8 mouse cellular contexts compared by ENCODE assay signal in genomic region chr7:30394379-30394778, GRCm38 (mm10). TPM values are rescaled to one million over a fixed set of nuclear protein-coding genes. Genes with fewer than 3 reads are reported as not detected.
DNase-seq lines count a peak whose midpoint lies in the region; TF ChIP-seq lines count a peak whose summit lies in the region.

No protein-coding gene starts in this region.

- peaks cover 4% of the 10 kb centered on the region; the same call in 1 of the 2 replicates for H3K4me1 ChIP-seq in lung, adult 2 months (ENCODE audit: control insufficient read depth, insufficient read depth, low read length)

- intact Hi-C loops in left cerebral cortex, adult 2 months (cut with DNase I), result no loop called here
- intact Hi-C loops in left cerebral cortex, postnatal 36 days (cut with DNase I), result no loop called here

- WGBS in lung, adult 2 months, result 17% methylated on average over 11 of the region's 11 CpGs

- no peak overlapping the region for H3K4me3 ChIP-seq in left cerebral cortex, adult 2 months
- peak overlapping the region; percentile 21 for H3K4me3 ChIP-seq in lung, adult 2 months (replicated peaks; ENCODE audit: extremely low read depth, low read depth, low read length)

- DNase-seq in left cerebral cortex, adult 2 months (ENCODE audit: extremely low spot score in 1 of 2, low spot score in 2 of 2), result no peak
- no peak for DNase-seq in left cerebral cortex, adult 8-10 months (ENCODE audit: low spot score in 2 of 2)
- peak; percentile 14 for DNase-seq in brain, embryonic 14.5 days (ENCODE audit: low read depth)
- peak; percentile 26 for DNase-seq in heart, postnatal 4 days
- DNase-seq in lung, adult 2 months, result no peak
- peak; percentile 64 to 74 for DNase-seq in spleen, postnatal 4 days (ENCODE audit: low spot score in 2 of 2)
- no peak for DNase-seq in right cerebral cortex, postnatal 4 days
- no peak for DNase-seq in left cerebral cortex, postnatal 36 days (ENCODE audit: low spot score in 2 of 2)

- H3K27ac ChIP-seq in left cerebral cortex, adult 2 months, result peak overlapping the region; percentile 57; the same call in 1 of the 2 replicates

- no peak for TF ChIP-seq CTCF in left cerebral cortex, adult 2 months (IDR thresholded peaks at IDR 0.05)
- no peak for TF ChIP-seq CTCF in brain, embryonic 14.5 days (IDR thresholded peaks at IDR 0.05; ENCODE audit: borderline replicate concordance, extremely low read depth, insufficient read depth, insufficient read length)
- TF ChIP-seq CTCF in lung, adult 2 months (IDR thresholded peaks at IDR 0.05; ENCODE audit: insufficient read depth, low read length), result no peak

- TF ChIP-seq POLR2A in brain, embryonic 14.5 days (IDR thresholded peaks at IDR 0.05; ENCODE audit: borderline replicate concordance, extremely low read depth, insufficient read depth, insufficient read length, poor library complexity, severe bottlenecking), result no peak
- 0 out of 2 replicates have a peak, but pooled peaks have one; percentile 37 for TF ChIP-seq POLR2A in lung, adult 2 months (IDR thresholded peaks at IDR 0.05; ENCODE audit: borderline replicate concordance, extremely low read depth, low read depth, low read length)

RNA-seq across cellular contexts. Expression of gene Tyrobp, which starts 19.2 kb away (rescaled TPM):
- total RNA-seq in left cerebral cortex, adult 2 months (2021), result 10 to 100 TPM; 25.9 to 26.6 TPM
- total RNA-seq in left cerebral cortex, adult 8-10 months (2022), result 100 to 1,000 TPM in 2 of 4 experiments, 10 to 100 TPM in 2; 25.2 to 334 (median 134) TPM
- polyA plus RNA-seq in brain, embryonic 14.5 days (2012; rRNA removed), result 21.7 and 27.8 TPM in 2 replicates
- 10 to 100 TPM; 11.1 to 13.5 TPM for total RNA-seq in heart, postnatal 4 days (2021)
- polyA plus RNA-seq in lung, adult 2 months (2012; rRNA removed), result 328 and 425 TPM in 2 replicates
- 10 to 100 TPM; 25.0 to 28.4 TPM for total RNA-seq in left cerebral cortex, postnatal 36 days (2021)

RNA-seq across cellular contexts. Expression of gene Hcst, which starts 25.3 kb away (rescaled TPM):
- total RNA-seq in left cerebral cortex, adult 2 months (2021), result 1 to 10 TPM in 1 of 2 experiments, not detected in 1; 3.1 TPM
- 1 to 10 TPM in 3 of 4 experiments, not detected in 1; 1.4 to 3.0 (median 2.1) TPM for total RNA-seq in left cerebral cortex, adult 8-10 months (2022)
- polyA plus RNA-seq in brain, embryonic 14.5 days (2012; rRNA removed), result 0.90 and 1.4 TPM in 2 replicates
- under 1 TPM in 1 of 2 experiments, not detected in 1; 0.88 TPM for total RNA-seq in heart, postnatal 4 days (2021)
- 33.9 and 37.1 TPM in 2 replicates for polyA plus RNA-seq in lung, adult 2 months (2012; rRNA removed)
- total RNA-seq in left cerebral cortex, postnatal 36 days (2021), result 1 to 10 TPM; 1.2 to 2.1 TPM

RNA-seq across cellular contexts. Expression of gene Nfkbid, which starts 27.2 kb away (rescaled TPM):
- 1 to 10 TPM; 3.9 to 5.1 TPM for total RNA-seq in left cerebral cortex, adult 2 months (2021)
- 1 to 10 TPM; 2.2 to 4.5 (median 2.8) TPM for total RNA-seq in left cerebral cortex, adult 8-10 months (2022)
- 2.3 and 3.6 TPM in 2 replicates for polyA plus RNA-seq in brain, embryonic 14.5 days (2012; rRNA removed)
- 1 to 10 TPM in 1 of 2 experiments, under 1 TPM in 1; 0.43 to 1.3 TPM for total RNA-seq in heart, postnatal 4 days (2021)
- 7.2 and 8.6 TPM in 2 replicates for polyA plus RNA-seq in lung, adult 2 months (2012; rRNA removed)
- total RNA-seq in left cerebral cortex, postnatal 36 days (2021), result 1 to 10 TPM; 2.9 to 3.6 TPM

RNA-seq across cellular contexts. Expression of gene Lrfn3, which starts 31.8 kb away (rescaled TPM):
- total RNA-seq in left cerebral cortex, adult 2 months (2021), result 10 to 100 TPM; 33.0 to 36.4 TPM
- 10 to 100 TPM; 29.0 to 31.8 (median 31.0) TPM for total RNA-seq in left cerebral cortex, adult 8-10 months (2022)
- polyA plus RNA-seq in brain, embryonic 14.5 days (2012; rRNA removed), result 29.1 and 39.2 TPM in 2 replicates
- total RNA-seq in heart, postnatal 4 days (2021), result 1 to 10 TPM; 1.4 to 2.2 TPM
- 8.7 and 10.9 TPM in 2 replicates for polyA plus RNA-seq in lung, adult 2 months (2012; rRNA removed)
- total RNA-seq in left cerebral cortex, postnatal 36 days (2021), result 10 to 100 TPM; 32.9 to 35.1 TPM

RNA-seq across cellular contexts. Expression of gene Aplp1, which starts 51.0 kb away (rescaled TPM):
- total RNA-seq in left cerebral cortex, adult 2 months (2021), result 1,000 to 10,000 TPM; 1,205 to 1,260 TPM
- 1,000 to 10,000 TPM; 1,239 to 1,309 (median 1,269) TPM for total RNA-seq in left cerebral cortex, adult 8-10 months (2022)
- 571 and 616 TPM in 2 replicates for polyA plus RNA-seq in brain, embryonic 14.5 days (2012; rRNA removed)
- 1 to 10 TPM; 6.0 to 7.4 TPM for total RNA-seq in heart, postnatal 4 days (2021)
- 9.5 and 11.8 TPM in 2 replicates for polyA plus RNA-seq in lung, adult 2 months (2012; rRNA removed)
- total RNA-seq in left cerebral cortex, postnatal 36 days (2021), result 1,000 to 10,000 TPM; 1,238 to 1,418 TPM

Comparison
In these comparisons a context has a peak if more than half of its experiments do, and no peak if none do; other contexts are left out.
1. DNase-seq: peak in brain, embryonic 14.5 days (single experiment), heart, postnatal 4 days (single experiment) and spleen, postnatal 4 days (2 of 2); none in left cerebral cortex, adult 2 months (0 of 2), left cerebral cortex, adult 8-10 months (0 of 2), lung, adult 2 months (single experiment), right cerebral cortex, postnatal 4 days (single experiment) and left cerebral cortex, postnatal 36 days (0 of 2).